Mouse (Mus musculus) testis, adult 2 months (tissue): Measurements from ENCODE around the gene Nucb1. TPM values are rescaled to one million over a fixed set of nuclear protein-coding genes. Genes with fewer than 3 reads are reported as not detected.
"Not testable (repeated sequence)": the region's sequence is repeated elsewhere in the genome, so short reads cannot be mapped to it uniquely, and the experiment has no call there.

Experiments
- H3K27ac ChIP-seq: fragments of 200-500 bp; 2 replicates; pipeline ENCODE4 v1.5.1; 2012; ENCODE audit warnings: low read depth, low read length; ENCODE audit not compliant: control insufficient read depth, insufficient read depth
- H3K27me3 ChIP-seq: fragments of 200-500 bp; 2 replicates; pipeline ENCODE4 v1.6.1; 2012; ENCODE audit warnings: mild to moderate bottlenecking, low read length, moderate library complexity; ENCODE audit not compliant: control insufficient read depth, insufficient read depth
- H3K36me3 ChIP-seq: fragments of 200-500 bp; 2 replicates; pipeline ENCODE4 v1.6.1; 2012; ENCODE audit warnings: mild to moderate bottlenecking, low read length; ENCODE audit not compliant: control insufficient read depth, insufficient read depth
- H3K4me1 ChIP-seq: fragments of 200-500 bp; 2 replicates; pipeline ENCODE4 v1.6.1; 2012; ENCODE audit warnings: low read length; ENCODE audit not compliant: control insufficient read depth, insufficient read depth
- H3K4me3 ChIP-seq: fragments of 200-500 bp; 2 replicates; pipeline ENCODE4 v1.5.1; 2012; ENCODE audit warnings: low read depth, mild to moderate bottlenecking, low read length, moderate library complexity, mixed read lengths; ENCODE audit not compliant: control insufficient read depth
- CTCF ChIP-seq: fragments of 200-500 bp; IDR thresholded peaks from 2 replicates; pipeline ENCODE4 v1.5.1; 2012; ENCODE audit warnings: low read depth, mild to moderate bottlenecking, inconsistent platforms, low read length, moderate library complexity; ENCODE audit not compliant: control insufficient read depth, insufficient read depth, insufficient replicate concordance
- POLR2A ChIP-seq: fragments of 200-500 bp; IDR thresholded peaks from 2 replicates; pipeline ENCODE4 v1.6.1; 2012; ENCODE audit warnings: low read depth, mild to moderate bottlenecking, inconsistent platforms, low read length, moderate library complexity; ENCODE audit not compliant: control insufficient read depth
- polyA plus RNA-seq: library from polyadenylated mRNA; depleted of rRNA; stranded (reverse); fragments of >200 nt; gene quantifications from 2 replicates; pipeline ENCODE4 v1.2.3, GENCODE M21; 2012

The Nucb1 gene
- polyA plus RNA-seq, 1 experiment: 76.4 TPM

DNA sequence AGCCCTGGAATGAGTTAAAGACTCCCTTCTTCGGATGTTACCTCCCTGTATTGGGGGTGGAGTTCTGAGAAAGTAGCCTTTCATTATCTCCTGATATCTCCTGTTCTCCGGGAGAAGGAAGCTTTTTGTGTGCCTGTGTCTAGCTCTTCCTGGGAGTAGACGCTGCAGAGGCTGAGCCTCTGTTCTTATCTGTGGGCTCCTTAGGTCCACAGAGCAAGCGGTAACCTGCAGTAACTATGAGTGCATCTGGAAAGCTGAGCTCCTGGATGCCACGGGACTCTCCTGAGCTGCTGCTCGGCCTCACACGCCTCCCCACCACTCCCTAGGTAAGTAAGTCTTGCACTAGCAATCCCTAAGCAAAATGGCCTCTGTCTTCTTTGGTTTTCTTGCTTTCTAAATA is 24.0 kb downstream of the Nucb1 start:
- peak overlapping the region; percentile 68 for H3K27ac ChIP-seq
- H3K36me3 ChIP-seq: no peaks in the 10 kb centered on the region
- H3K27me3 ChIP-seq: no peaks in the 10 kb centered on the region
- peak overlapping the region; percentile 60 for H3K4me3 ChIP-seq
- peaks cover 7% of the 10 kb centered on the region for H3K4me1 ChIP-seq
- no peak for TF ChIP-seq CTCF
- peak; percentile 35; the same call in 1 of the 2 replicates for TF ChIP-seq POLR2A

DNA sequence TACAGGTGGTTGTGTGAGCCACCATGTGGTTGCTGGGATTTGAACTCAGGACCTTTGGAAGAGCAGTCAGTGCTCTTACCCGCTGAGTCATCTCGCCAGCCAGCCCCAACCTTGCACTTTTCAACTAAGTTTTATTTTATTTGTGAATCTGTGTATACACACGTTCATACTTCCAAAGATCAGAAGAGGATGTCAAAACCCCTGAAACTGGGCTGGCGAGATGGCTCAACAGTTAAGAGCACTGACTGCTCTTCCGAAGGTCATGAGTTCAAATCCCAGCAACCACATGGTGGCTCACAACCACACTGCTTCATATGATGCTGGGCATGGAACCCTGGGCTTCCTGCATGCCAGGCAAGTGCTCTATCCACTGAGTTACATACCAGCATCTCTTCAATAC is 25.2 kb downstream of the Nucb1 start:
- H3K4me1 ChIP-seq, H3K27me3 ChIP-seq, H3K36me3 ChIP-seq, H3K4me3 ChIP-seq: not testable (repeated sequence)
- H3K27ac ChIP-seq: 0 out of 2 replicates have a peak overlapping the region, but pooled peaks have one; percentile 16

DNA sequence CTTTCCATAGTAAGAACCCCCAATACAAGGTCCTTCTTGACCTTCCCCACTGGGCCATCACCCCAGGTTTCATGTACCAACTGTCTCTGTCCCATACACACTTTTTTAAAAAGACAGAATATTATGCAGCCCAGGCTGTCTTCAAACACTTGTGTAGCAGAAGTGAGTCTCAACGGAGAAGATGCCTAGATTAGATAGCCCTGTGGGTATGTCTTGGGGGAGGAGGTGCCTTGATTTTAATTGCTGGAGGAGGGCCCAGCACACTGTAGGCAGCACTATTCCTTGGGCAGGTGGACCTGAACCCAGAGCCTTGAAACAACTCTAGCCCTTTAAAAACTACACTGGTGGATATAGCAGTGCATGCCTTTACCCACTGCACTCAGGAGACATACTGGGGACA is 28.0 kb downstream of the Nucb1 start:
- Histone ChIP-seq H3K27me3 (no peaks in the 10 kb centered on the region), H3K4me3 (peak overlapping the region; percentile 82; the same call in 1 of the 2 replicates), H3K4me1 (peaks cover 6% of the 10 kb centered on the region), H3K36me3 (no peaks in the 10 kb centered on the region), H3K27ac (peak overlapping the region; percentile 39)
- TF ChIP-seq POLR2A (no peak), CTCF (no peak)

DNA sequence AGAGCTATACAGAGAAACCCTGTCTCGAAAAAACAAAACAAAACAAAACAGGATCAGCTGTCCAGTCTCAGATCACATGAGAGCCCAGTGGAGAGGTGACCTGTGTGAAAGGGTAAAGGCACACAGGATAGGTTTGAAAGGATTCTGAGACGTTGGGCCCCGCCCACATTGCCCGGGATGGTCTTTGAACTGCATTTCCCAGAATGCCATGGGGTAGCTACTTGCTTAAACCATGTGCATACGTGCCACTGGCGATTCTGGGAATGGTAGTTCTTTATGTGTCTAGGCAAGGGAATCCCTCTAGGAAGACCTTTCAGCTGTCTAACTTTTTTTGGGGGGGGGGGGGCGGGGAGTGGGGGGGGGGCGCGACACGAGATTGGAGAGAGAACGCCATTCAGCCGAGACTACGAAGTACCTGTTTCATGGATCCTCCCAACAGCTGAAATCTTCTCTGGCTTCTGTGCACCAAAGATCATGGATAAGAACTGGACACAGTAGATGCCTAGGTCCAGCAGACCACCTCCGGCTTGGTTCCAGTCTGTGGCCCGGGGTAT is 28.8 kb downstream of the Nucb1 start, which contains the start of gene Tulp2:
Gene Tulp2 (plus strand): TSS at position 504 of the 554 bp plus-strand sequence.
- Histone ChIP-seq H3K27ac (peak within 1 kb of the TSS; percentile 57), H3K4me3 (peak within 1 kb of the TSS; percentile 82), H3K27me3 (no peaks in the 10 kb centered on the region), H3K36me3 (no peaks in the 10 kb centered on the region), H3K4me1 (peaks cover 6% of the 10 kb centered on the region)
- peak; percentile 57; the same call in 1 of the 2 replicates for TF ChIP-seq POLR2A
- TF ChIP-seq CTCF: no peak

DNA sequence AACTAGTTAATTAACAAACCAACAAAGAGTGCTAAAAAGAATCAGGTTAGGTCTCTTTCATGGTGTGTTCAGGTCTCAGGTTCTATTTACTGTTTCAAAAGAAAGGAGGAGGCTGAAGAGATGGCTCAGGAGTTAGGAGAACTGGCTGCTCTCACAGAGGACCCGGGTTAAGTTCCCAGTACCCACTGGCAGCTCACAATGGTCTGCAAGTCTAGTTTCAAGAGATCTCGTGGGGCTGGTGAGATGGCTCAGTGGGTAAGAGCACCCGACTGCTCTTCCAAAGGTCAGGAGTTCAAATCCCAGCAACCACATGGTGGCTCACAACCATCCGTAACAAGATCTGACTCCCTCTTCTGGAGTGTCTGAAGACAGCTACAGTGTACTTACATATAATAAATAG is 29.9 kb downstream of the Nucb1 start:
- H3K27ac ChIP-seq, H3K36me3 ChIP-seq, H3K4me1 ChIP-seq, H3K4me3 ChIP-seq, H3K27me3 ChIP-seq: not testable (repeated sequence)

DNA sequence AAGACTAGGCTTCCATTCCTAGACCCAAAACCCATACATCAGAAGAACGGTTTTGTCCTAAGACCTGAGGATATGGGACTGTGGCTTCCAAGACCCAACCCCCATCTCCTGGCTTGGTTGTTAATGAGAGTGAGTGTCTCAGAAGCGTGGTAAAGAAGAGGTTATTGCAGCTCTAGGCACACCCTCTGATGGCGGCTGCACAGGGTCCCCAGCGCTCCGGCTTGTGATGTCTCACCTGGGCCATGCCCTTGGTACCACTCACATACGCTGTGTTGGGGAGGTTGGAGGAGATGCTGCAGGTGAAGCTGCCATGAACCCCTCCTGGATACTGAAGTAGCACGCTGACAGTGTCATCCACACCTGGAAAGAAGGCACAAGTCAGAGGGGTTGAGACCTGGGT is 31.4 kb downstream of the Nucb1 start:
- Histone ChIP-seq H3K27ac (no peak overlapping the region), H3K4me3 (no peak overlapping the region), H3K27me3 (no peaks in the 10 kb centered on the region), H3K36me3 (no peaks in the 10 kb centered on the region), H3K4me1 (peaks cover 13% of the 10 kb centered on the region)
- TF ChIP-seq POLR2A (no peak), CTCF (no peak)

DNA sequence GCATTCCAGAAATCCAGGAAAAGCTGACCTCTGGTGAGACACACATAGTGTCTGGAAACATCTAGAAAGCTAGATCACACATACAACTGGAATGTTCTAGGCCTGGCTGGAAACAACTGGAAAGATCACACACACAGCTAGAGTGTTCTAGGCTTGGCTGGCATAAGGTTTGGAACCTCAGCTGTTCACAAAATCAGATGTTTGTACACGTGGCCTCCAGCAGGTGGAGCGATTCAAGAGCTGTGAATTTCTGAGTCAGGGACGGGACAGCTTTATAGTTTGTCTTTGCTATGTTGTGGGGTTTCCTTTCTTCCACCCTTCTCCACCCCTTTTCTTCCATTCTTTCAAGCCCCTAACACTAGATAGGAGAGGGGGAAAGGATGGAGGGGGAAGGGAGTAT is 33.2 kb downstream of the Nucb1 start:
- Histone ChIP-seq H3K36me3 (no peaks in the 10 kb centered on the region), H3K4me1 (peaks cover 13% of the 10 kb centered on the region), H3K27me3 (no peaks in the 10 kb centered on the region), H3K27ac (no peak overlapping the region; the same call in 1 of the 2 replicates), H3K4me3 (no peak overlapping the region)
- TF ChIP-seq POLR2A (no peak), CTCF (no peak)

DNA sequence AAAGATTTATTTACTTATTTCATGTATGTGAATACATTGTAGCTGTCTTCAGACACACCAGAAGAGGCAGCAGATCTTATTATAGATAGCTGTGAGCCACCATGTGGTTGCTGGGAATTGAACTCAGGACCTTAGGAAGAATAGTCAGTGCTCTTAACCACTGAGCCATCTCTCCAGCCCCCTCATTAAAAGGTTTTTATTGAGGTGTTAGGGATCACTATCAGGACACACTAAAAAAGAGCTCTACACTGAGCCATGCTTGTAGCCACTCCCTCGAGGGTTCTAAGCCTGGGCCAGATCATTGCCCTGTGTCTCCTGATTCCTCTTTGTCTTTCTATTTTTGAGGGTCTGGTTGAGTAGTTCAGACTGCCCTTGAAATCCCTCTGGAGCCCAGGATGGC is 33.8 kb downstream of the Nucb1 start:
- Histone ChIP-seq H3K36me3 (no peaks in the 10 kb centered on the region), H3K27me3 (no peaks in the 10 kb centered on the region), H3K4me3 (no peak overlapping the region), H3K27ac (no peak overlapping the region; the same call in 1 of the 2 replicates), H3K4me1 (peaks cover 11% of the 10 kb centered on the region)
- TF ChIP-seq POLR2A (no peak), CTCF (no peak)
